Mouse (Mus musculus): ENCODE measurements at regions not wholly inside any gene's neighbourhood (a gene's known extent, or its start where the extent isn't known, plus 50 kb on each side); places are given as distances from the start of the nearest gene placed in this dataset.

- no peak for DNase-seq (ENCODE audit: low spot score)
These were observed 95.0 kb upstream of the Sox5 start for GRCm38 (mm10) chr6:144876758-144877157.

- no peak for DNase-seq (ENCODE audit: low spot score)
These were observed 94.1 kb upstream of the Sox5 start for GRCm38 (mm10) chr6:144875862-144876261.

- no peak for DNase-seq (ENCODE audit: low spot score)
These were observed 92.5 kb upstream of the Sox5 start for GRCm38 (mm10) chr6:144874251-144874650.

GRCm38 (mm10) chr6:144870949-144871348, 89.2 kb upstream of the Sox5 start:
- DNase-seq (ENCODE audit: low spot score): no peak

- DNase-seq (ENCODE audit: low spot score): no peak
These were observed 85.6 kb upstream of the Sox5 start for GRCm38 (mm10) chr6:144867333-144867732.

- no peak for DNase-seq (ENCODE audit: low spot score)
These were observed 82.2 kb upstream of the Sox5 start for GRCm38 (mm10) chr6:144864026-144864425.

- no peak for DNase-seq (ENCODE audit: low spot score)
These were observed 81.7 kb upstream of the Sox5 start for GRCm38 (mm10) chr6:144863430-144863994.

- no peak for DNase-seq (ENCODE audit: low spot score)
These were observed 59.7 kb upstream of the Sox5 start for GRCm38 (mm10) chr6:144841510-144841909.

- no peak for DNase-seq (ENCODE audit: low spot score)
These were observed 57.6 kb upstream of the Sox5 start for GRCm38 (mm10) chr6:144839383-144839782.

GRCm38 (mm10) chr6:144834323-144835183, 52.8 kb upstream of the Sox5 start:
- no peak for DNase-seq (ENCODE audit: low spot score)

Data from MN1 (cell line).